Mouse (Mus musculus) embryonic facial prominence, embryonic 14.5 days (tissue): Measurements from ENCODE around the gene Gm13090. TPM values are rescaled to one million over a fixed set of nuclear protein-coding genes. Genes with fewer than 3 reads are reported as not detected.
A peak's percentile ranks its signal among the peaks of the same experiment; 100 is the strongest.

Experiments used
- ATAC-seq: fragments of 200-750 bp; cut with Nextera tagmentation; 2 replicates; pipeline ENCODE4 v1.8.0; 2017; ENCODE audit warnings: low read depth, moderate number of reproducible peaks, moderate TSS enrichment
- DNase-seq: peaks from one replicate; pipeline ENCODE4 v3.0.0-alpha.2; 2015; ENCODE audit warnings: low spot score
- H3K27ac ChIP-seq: fragments of 300-500 bp; sonication (generic); replicated peaks from 2 replicates; pipeline ENCODE4 v1.5.1; 2014; ENCODE audit warnings: low read depth, mild to moderate bottlenecking, low read length, moderate library complexity
- H3K27me3 ChIP-seq: fragments of 300-500 bp; sonication (generic); replicated peaks from 2 replicates; pipeline ENCODE4 v1.6.1; 2014; ENCODE audit warnings: low read length; ENCODE audit not compliant: control insufficient read depth, insufficient read depth
- H3K36me3 ChIP-seq: fragments of 300-500 bp; sonication (generic); 2 replicates; pipeline ENCODE4 v1.6.1; 2014; ENCODE audit warnings: low read length, mixed read lengths; ENCODE audit not compliant: control insufficient read depth, insufficient read depth
- H3K4me1 ChIP-seq: fragments of 300-500 bp; sonication (generic); 2 replicates; pipeline ENCODE4 v1.6.1; 2014; ENCODE audit warnings: antibody characterized with exemption, low read length; ENCODE audit not compliant: control insufficient read depth, insufficient read depth
- H3K4me2 ChIP-seq: fragments of 300-500 bp; sonication (generic); 2 replicates; pipeline ENCODE4 v1.6.1; 2014; ENCODE audit warnings: low read depth, mild to moderate bottlenecking, low read length, moderate library complexity, mixed read lengths
- H3K4me3 ChIP-seq: fragments of 300-500 bp; sonication (generic); 2 replicates; pipeline ENCODE4 v1.5.1; 2014; ENCODE audit warnings: low read depth, mild to moderate bottlenecking, low read length
- H3K9ac ChIP-seq: fragments of 300-500 bp; sonication (generic); 2 replicates; pipeline ENCODE4 v1.6.1; 2014; ENCODE audit warnings: low read depth, mild to moderate bottlenecking, low read length, moderate library complexity, mixed read lengths
- H3K9me3 ChIP-seq: fragments of 300-500 bp; sonication (generic); 2 replicates; pipeline ENCODE4 v1.6.1; 2016; ENCODE audit warnings: low read length; ENCODE audit not compliant: control insufficient read depth
- WGBS: fragments of 180-500 bp; shearing (Covaris S2); extraction: QIAGEN DNeasy Blood & Tissue Kit; methylation state at CpG from one replicate; pipeline ENCODE4 v1.1.7; 2014; 5-methylcytosine and 5-hydroxymethylcytosine counted together
- polyA plus RNA-seq: library from polyadenylated mRNA; unstranded; fragments of >200 nt; fragmentation: Nextera tagmentation; extraction: Ambion mirVana; gene quantifications from 2 replicates; pipeline ENCODE4 v1.2.1, GENCODE M21; 2014

Gm13090 gene
- polyA plus RNA-seq, 1 experiment from 2014 or later, result not detected

GRCm38 (mm10) chr4:151087358-151087757, 2.0 kb upstream of the Gm13090 start:
- no peaks in the 10 kb centered on the region for H3K4me1 ChIP-seq
- ATAC-seq, result no peak
- no peaks in the 10 kb centered on the region for H3K9me3 ChIP-seq
- no peak overlapping the region for H3K4me2 ChIP-seq
- H3K36me3 ChIP-seq, result peaks cover 31% of the 10 kb centered on the region; the same call in 1 of the 2 replicates
- H3K27ac ChIP-seq, result no peak overlapping the region
- DNase-seq, result no peak
- WGBS, result 97% methylated on average over 1 of the region's 1 CpGs
- no peak overlapping the region for H3K9ac ChIP-seq
- H3K4me3 ChIP-seq, result no peak overlapping the region
- H3K27me3 ChIP-seq, result no peaks in the 10 kb centered on the region

DNA sequence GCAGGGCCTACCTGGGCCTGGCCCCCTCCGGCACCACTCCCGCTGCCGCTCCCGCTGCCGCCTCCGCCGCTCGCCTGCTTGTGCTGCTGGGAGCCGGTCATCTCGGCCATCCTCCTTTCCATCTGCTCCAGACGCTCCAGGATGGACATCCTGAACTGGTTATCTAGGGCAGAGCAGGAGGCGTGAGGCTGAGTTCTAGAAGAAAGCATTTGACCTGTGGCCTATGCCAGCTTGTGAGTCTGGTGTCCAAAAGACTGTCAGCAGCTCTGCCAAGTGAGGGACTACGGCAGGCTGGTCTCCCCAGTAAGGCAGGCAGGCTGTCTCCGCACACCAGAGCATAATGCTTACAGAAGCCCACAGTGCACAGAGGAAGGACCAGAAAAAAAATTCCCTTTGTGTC, 551 bp upstream of the Gm13090 start:
- Histone ChIP-seq H3K27me3 (no peaks in the 10 kb centered on the region), H3K9me3 (no peaks in the 10 kb centered on the region), H3K27ac (no peak overlapping the region), H3K4me1 (no peaks in the 10 kb centered on the region), H3K9ac (peak overlapping the region; percentile 34; the same call in 1 of the 2 replicates), H3K4me2 (no peak overlapping the region), H3K36me3 (peaks cover 16% of the 10 kb centered on the region; the same call in 1 of the 2 replicates), H3K4me3 (no peak overlapping the region)
- 84% methylated on average over 14 of the region's 14 CpGs for WGBS
- DNase-seq (no peak), ATAC-seq (no peak)

DNA sequence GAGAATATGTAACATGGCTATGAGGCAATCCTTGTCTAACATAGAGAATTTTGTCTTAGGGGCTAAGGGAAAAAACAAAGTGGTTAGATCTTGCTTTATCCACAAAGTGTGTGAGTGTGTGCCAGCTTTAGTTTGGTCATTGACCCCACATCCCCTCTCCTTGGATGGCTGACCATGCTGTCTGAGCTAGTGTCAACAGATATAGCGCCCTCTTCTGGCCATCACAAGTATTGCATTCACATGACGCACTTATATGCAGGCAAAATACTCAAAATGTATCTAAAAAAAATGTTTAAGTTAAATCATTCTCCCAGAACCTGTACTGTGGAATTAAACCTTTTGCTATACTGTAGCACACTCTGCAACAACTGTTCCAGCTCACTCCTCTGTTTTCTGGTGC, 5.8 kb downstream of the Gm13090 start:
- ATAC-seq (no peak), DNase-seq (no peak)
- Histone ChIP-seq H3K4me3 (no peak overlapping the region), H3K4me2 (no peak overlapping the region), H3K27me3 (no peaks in the 10 kb centered on the region), H3K9me3 (no peaks in the 10 kb centered on the region), H3K27ac (no peak overlapping the region), H3K9ac (no peak overlapping the region), H3K4me1 (no peaks in the 10 kb centered on the region; the same call in 1 of the 2 replicates), H3K36me3 (no peaks in the 10 kb centered on the region)
- 28% methylated on average over 2 of the region's 2 CpGs for WGBS

- 77% methylated on average over 18 of the region's 18 CpGs for WGBS
- Histone ChIP-seq H3K4me3 (no peak overlapping the region), H3K27me3 (no peaks in the 10 kb centered on the region), H3K27ac (no peak overlapping the region), H3K36me3 (no peaks in the 10 kb centered on the region), H3K4me1 (no peaks in the 10 kb centered on the region; the same call in 1 of the 2 replicates), H3K9me3 (no peaks in the 10 kb centered on the region), H3K9ac (no peak overlapping the region), H3K4me2 (no peak overlapping the region)
- DNase-seq (no peak), ATAC-seq (no peak)
These were observed 7.1 kb downstream of the Gm13090 start for GRCm38 (mm10) chr4:151096334-151097103.

DNA sequence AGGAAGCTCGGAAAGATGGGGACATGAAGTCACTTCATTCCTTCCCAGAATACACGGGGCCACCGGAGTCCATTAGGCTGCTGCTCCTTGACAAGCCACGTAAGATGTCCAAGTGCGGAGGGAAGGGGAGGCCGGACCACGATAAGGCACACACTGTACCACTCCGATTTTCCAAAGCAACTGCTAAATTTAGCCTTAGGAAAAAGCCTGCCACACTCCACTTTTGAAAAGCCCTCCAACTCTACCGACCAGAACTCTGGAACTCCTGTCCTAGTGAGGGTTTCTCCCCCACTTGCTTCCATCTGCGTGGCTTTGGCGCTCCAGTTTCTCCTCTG, 7.7 kb downstream of the Gm13090 start:
- no peak overlapping the region for H3K4me2 ChIP-seq
- no peaks in the 10 kb centered on the region; the same call in 1 of the 2 replicates for H3K4me1 ChIP-seq

DNA sequence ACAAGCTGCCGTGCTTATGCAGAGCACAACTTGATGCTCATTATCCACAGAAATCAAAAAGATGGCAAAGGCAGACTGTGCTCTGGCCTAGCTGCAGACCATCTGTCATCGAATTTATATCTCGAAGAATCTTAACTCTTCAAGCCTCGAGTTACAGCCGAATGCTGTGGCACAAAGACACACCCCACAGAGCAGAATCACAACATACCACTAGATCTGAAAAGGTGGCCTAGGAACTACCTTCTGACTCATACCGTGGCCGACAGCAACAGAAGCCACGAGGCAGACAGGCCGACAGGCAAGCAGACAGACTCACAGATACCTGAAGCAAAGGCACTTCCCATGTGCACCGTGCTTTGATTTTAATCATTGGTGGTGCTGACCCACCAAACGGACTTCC, 14.3 kb downstream of the Gm13090 start:
- H3K9ac ChIP-seq, result no peak overlapping the region
- no peak overlapping the region for H3K4me3 ChIP-seq
- H3K4me2 ChIP-seq, result no peak overlapping the region
- no peaks in the 10 kb centered on the region for H3K9me3 ChIP-seq
- peaks cover 13% of the 10 kb centered on the region for H3K27me3 ChIP-seq
- H3K4me1 ChIP-seq, result 0 out of 2 replicates have a peak, but pooled peaks cover 3% of the 10 kb centered on the region
- ATAC-seq (no peak), DNase-seq (no peak)
- H3K27ac ChIP-seq, result no peak overlapping the region
- no peaks in the 10 kb centered on the region for H3K36me3 ChIP-seq
- 78% methylated on average over 11 of the region's 11 CpGs for WGBS

More for the DNA sequence above, 7.7 kb downstream of the Gm13090 start:
- DNase-seq, result no peak
- Histone ChIP-seq H3K36me3 (no peaks in the 10 kb centered on the region), H3K9ac (no peak overlapping the region), H3K4me3 (no peak overlapping the region), H3K27ac (no peak overlapping the region), H3K27me3 (no peaks in the 10 kb centered on the region), H3K9me3 (no peaks in the 10 kb centered on the region)
- WGBS, result 76% methylated on average over 11 of the region's 11 CpGs
- ATAC-seq, result no peak

GRCm38 (mm10) chr4:151104147-151104546, 14.8 kb downstream of the Gm13090 start:
- Histone ChIP-seq H3K27me3 (peaks cover 18% of the 10 kb centered on the region), H3K4me1 (0 out of 2 replicates have a peak, but pooled peaks cover 3% of the 10 kb centered on the region), H3K27ac (no peak overlapping the region), H3K9me3 (no peaks in the 10 kb centered on the region), H3K9ac (no peak overlapping the region), H3K4me2 (no peak overlapping the region), H3K36me3 (no peaks in the 10 kb centered on the region), H3K4me3 (no peak overlapping the region)
- 74% methylated on average over 10 of the region's 10 CpGs for WGBS
- no peak for ATAC-seq
- no peak for DNase-seq

DNA sequence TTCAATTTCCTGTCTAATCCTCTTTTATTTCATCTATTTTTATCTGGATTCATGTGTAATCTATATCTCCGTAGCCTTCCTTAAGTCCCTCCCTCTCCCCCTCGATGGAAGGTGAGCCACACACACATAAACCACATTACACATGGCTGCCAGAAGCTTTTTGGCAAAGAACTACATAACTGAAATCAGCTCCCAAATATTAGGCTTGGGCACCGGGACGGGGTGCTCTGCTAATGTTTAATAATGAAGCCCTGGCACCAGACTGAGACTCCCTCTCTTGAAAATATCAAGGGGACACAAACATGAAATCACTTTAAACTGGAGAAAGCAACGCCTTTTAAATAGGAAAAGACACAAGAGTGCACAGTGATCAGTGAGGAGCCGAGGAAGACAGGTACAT, 16.5 kb downstream of the Gm13090 start:
- Histone ChIP-seq H3K27ac (no peak overlapping the region), H3K4me1 (0 out of 2 replicates have a peak, but pooled peaks cover 3% of the 10 kb centered on the region), H3K36me3 (no peaks in the 10 kb centered on the region), H3K4me3 (no peak overlapping the region), H3K27me3 (peaks cover 28% of the 10 kb centered on the region), H3K9me3 (no peaks in the 10 kb centered on the region), H3K9ac (no peak overlapping the region), H3K4me2 (0 out of 2 replicates have a peak overlapping the region, but pooled peaks have one; percentile 100)
- DNase-seq (no peak), ATAC-seq (no peak)
- WGBS, result 61% methylated on average over 6 of the region's 6 CpGs

GRCm38 (mm10) chr4:151106468-151106867, 17.1 kb downstream of the Gm13090 start:
- Histone ChIP-seq H3K27ac (no peak overlapping the region), H3K36me3 (no peaks in the 10 kb centered on the region), H3K4me3 (no peak overlapping the region; the same call in 1 of the 2 replicates), H3K27me3 (peaks cover 28% of the 10 kb centered on the region), H3K4me2 (peak overlapping the region; percentile 100; the same call in 1 of the 2 replicates), H3K4me1 (0 out of 2 replicates have a peak, but pooled peaks cover 3% of the 10 kb centered on the region), H3K9ac (no peak overlapping the region), H3K9me3 (no peaks in the 10 kb centered on the region)
- WGBS, result 34% methylated on average over 10 of the region's 10 CpGs
- DNase-seq (no peak), ATAC-seq (no peak)
